Mouse (Mus musculus): ENCODE results near the gene Dusp10. TPM values are rescaled to one million over a fixed set of nuclear protein-coding genes. Genes with fewer than 3 reads are reported as not detected.
A peak's percentile ranks its signal among the peaks of the same experiment; 100 is the strongest.

Gene Dusp10
- total and polyA plus RNA-seq, 3 experiments = 5.0 to 14.1 (median 7.9) TPM

- Histone ChIP-seq H3K36me3 (ENCODE audit: control insufficient read depth, insufficient read depth, low read length) (peaks cover 2% of the 10 kb centered on the region), H3K79me2 (replicated peaks; ENCODE audit: control insufficient read depth, insufficient read depth, low read length) (0 out of 2 replicates have a peak, but pooled peaks cover 1% of the 10 kb centered on the region), H3K27me3 (ENCODE audit: control insufficient read depth, insufficient read depth, low read length) (no peaks in the 10 kb centered on the region), H3K4me1 (ENCODE audit: control insufficient read depth, insufficient read depth, low read length) (peaks cover 2% of the 10 kb centered on the region), H3K27ac (0 out of 2 replicates have a peak overlapping the region, but pooled peaks have one; percentile 26), H3K4me3 (no peak overlapping the region), H3K9ac (ENCODE audit: low read depth, low read length) (no peak overlapping the region)
- intact Hi-C loops (cut with DNase I) = no loop called here
- DNase-seq = peak in 1 of 2 experiments; percentile 31
- TF ChIP-seq POLR2A (IDR thresholded peaks at IDR 0.05; ENCODE audit: insufficient read depth, low read depth, low read length) = no peak
- no peak for TF ChIP-seq EP300 (IDR thresholded peaks at IDR 0.05; ENCODE audit: insufficient read depth, low read depth, low read length)
- 42% methylated on average over 9 of the region's 9 CpGs for WGBS
These were observed 47.3 kb downstream of the Dusp10 start for GRCm38 (mm10) chr1:184060381-184060780.

GRCm38 (mm10) chr1:184060828-184061734 is 48.0 kb downstream of the Dusp10 start:
- peak in 1 of 2 experiments; percentile 15 for DNase-seq
- no peaks in the 10 kb centered on the region for H3K27me3 ChIP-seq (ENCODE audit: control insufficient read depth, insufficient read depth, low read length)
- peaks cover 2% of the 10 kb centered on the region for H3K36me3 ChIP-seq (ENCODE audit: control insufficient read depth, insufficient read depth, low read length)
- no peak overlapping the region for H3K4me3 ChIP-seq
- peaks cover 2% of the 10 kb centered on the region for H3K4me1 ChIP-seq (ENCODE audit: control insufficient read depth, insufficient read depth, low read length)
- TF ChIP-seq EP300 (IDR thresholded peaks at IDR 0.05; ENCODE audit: insufficient read depth, low read depth, low read length) (no peak), CTCF (IDR thresholded peaks at IDR 0.05) (no peak), POLR2A (IDR thresholded peaks at IDR 0.05; ENCODE audit: insufficient read depth, low read depth, low read length) (no peak)
- intact Hi-C loops (cut with DNase I) = no loop called here
- WGBS = 49% methylated on average over 4 of the region's 4 CpGs
- H3K79me2 ChIP-seq (replicated peaks; ENCODE audit: control insufficient read depth, insufficient read depth, low read length) = 0 out of 2 replicates have a peak, but pooled peaks cover 1% of the 10 kb centered on the region
- no peak overlapping the region for H3K9ac ChIP-seq (ENCODE audit: low read depth, low read length)
- H3K27ac ChIP-seq = peak overlapping the region; percentile 28

- Histone ChIP-seq H3K9ac (ENCODE audit: low read depth, low read length) (no peak overlapping the region), H3K4me1 (ENCODE audit: control insufficient read depth, insufficient read depth, low read length) (peaks cover 2% of the 10 kb centered on the region), H3K27ac (peak overlapping the region; percentile 28), H3K36me3 (ENCODE audit: control insufficient read depth, insufficient read depth, low read length) (peaks cover 2% of the 10 kb centered on the region), H3K27me3 (ENCODE audit: control insufficient read depth, insufficient read depth, low read length) (no peaks in the 10 kb centered on the region), H3K4me3 (no peak overlapping the region), H3K79me2 (replicated peaks; ENCODE audit: control insufficient read depth, insufficient read depth, low read length) (0 out of 2 replicates have a peak, but pooled peaks cover 1% of the 10 kb centered on the region)
- intact Hi-C loops (cut with DNase I) = no loop called here
- DNase-seq = no peak
- WGBS = 90% methylated on average over 1 of the region's 1 CpGs
- TF ChIP-seq CTCF (IDR thresholded peaks at IDR 0.05) = no peak
- no peak for TF ChIP-seq POLR2A (IDR thresholded peaks at IDR 0.05; ENCODE audit: insufficient read depth, low read depth, low read length)
- TF ChIP-seq EP300 (IDR thresholded peaks at IDR 0.05; ENCODE audit: insufficient read depth, low read depth, low read length) = no peak
These were observed 48.8 kb downstream of the Dusp10 start for GRCm38 (mm10) chr1:184061901-184062300.

- TF ChIP-seq CTCF (IDR thresholded peaks at IDR 0.05) (no peak), POLR2A (IDR thresholded peaks at IDR 0.05; ENCODE audit: insufficient read depth, low read depth, low read length) (no peak), EP300 (IDR thresholded peaks at IDR 0.05; ENCODE audit: insufficient read depth, low read depth, low read length) (no peak)
- Histone ChIP-seq H3K9ac (ENCODE audit: low read depth, low read length) (no peak overlapping the region), H3K4me3 (no peak overlapping the region), H3K27ac (peak overlapping the region; percentile 23), H3K4me1 (ENCODE audit: control insufficient read depth, insufficient read depth, low read length) (peaks cover 2% of the 10 kb centered on the region), H3K36me3 (ENCODE audit: control insufficient read depth, insufficient read depth, low read length) (peaks cover 5% of the 10 kb centered on the region), H3K27me3 (ENCODE audit: control insufficient read depth, insufficient read depth, low read length) (no peaks in the 10 kb centered on the region), H3K79me2 (replicated peaks; ENCODE audit: control insufficient read depth, insufficient read depth, low read length) (0 out of 2 replicates have a peak, but pooled peaks cover 1% of the 10 kb centered on the region)
- DNase-seq = peak in 1 of 2 experiments; percentile 20
- 56% methylated on average over 7 of the region's 7 CpGs for WGBS
- intact Hi-C loops (cut with DNase I) = no loop called here
These were observed 51.2 kb downstream of the Dusp10 start for GRCm38 (mm10) chr1:184064306-184064705.

GRCm38 (mm10) chr1:184065589-184066361 is 52.7 kb downstream of the Dusp10 start:
- H3K4me3 ChIP-seq = no peak overlapping the region
- DNase-seq = peak in 1 of 2 experiments; percentile 14
- no peaks in the 10 kb centered on the region for H3K27me3 ChIP-seq (ENCODE audit: control insufficient read depth, insufficient read depth, low read length)
- no peaks in the 10 kb centered on the region; the same call in 1 of the 2 replicates for H3K4me1 ChIP-seq (ENCODE audit: control insufficient read depth, insufficient read depth, low read length)
- H3K27ac ChIP-seq = no peak overlapping the region
- H3K36me3 ChIP-seq (ENCODE audit: control insufficient read depth, insufficient read depth, low read length) = peaks cover 6% of the 10 kb centered on the region
- H3K9ac ChIP-seq (ENCODE audit: low read depth, low read length) = no peak overlapping the region
- intact Hi-C loops (cut with DNase I) = no loop called here
- H3K79me2 ChIP-seq (replicated peaks; ENCODE audit: control insufficient read depth, insufficient read depth, low read length) = 0 out of 2 replicates have a peak, but pooled peaks cover 1% of the 10 kb centered on the region
- 87% methylated on average over 13 of the region's 13 CpGs for WGBS
- TF ChIP-seq EP300 (IDR thresholded peaks at IDR 0.05; ENCODE audit: insufficient read depth, low read depth, low read length) = no peak
- no peak for TF ChIP-seq POLR2A (IDR thresholded peaks at IDR 0.05; ENCODE audit: insufficient read depth, low read depth, low read length)
- no peak for TF ChIP-seq CTCF (IDR thresholded peaks at IDR 0.05)
